Mouse (Mus musculus) mouse embryonic stem cell (cell line): Measurements from ENCODE around the gene Olfr1054.
"Not testable (repeated sequence)": the region's sequence is repeated elsewhere in the genome, so short reads cannot be mapped to it uniquely, and the experiment has no call there.

Experiments used
- in situ Hi-C, 2 experiments: fragments of 300-500 bp; cut with MboI; formaldehyde crosslinking; loops; 1 replicate in 1 of 2; 3 replicates in 1 of 2; pipeline ENCODE4 v1.14.3; 2019 to 2020; ENCODE audit warnings: low sequenced_read_pairs in 2 of 2, low pct_unique_long_range_greater_than_20kb in 1 of 2, mixed read lengths in 1 of 2; ENCODE audit not compliant: unreplicated experiment in 1 of 2

Olfr1054 gene

DNA sequence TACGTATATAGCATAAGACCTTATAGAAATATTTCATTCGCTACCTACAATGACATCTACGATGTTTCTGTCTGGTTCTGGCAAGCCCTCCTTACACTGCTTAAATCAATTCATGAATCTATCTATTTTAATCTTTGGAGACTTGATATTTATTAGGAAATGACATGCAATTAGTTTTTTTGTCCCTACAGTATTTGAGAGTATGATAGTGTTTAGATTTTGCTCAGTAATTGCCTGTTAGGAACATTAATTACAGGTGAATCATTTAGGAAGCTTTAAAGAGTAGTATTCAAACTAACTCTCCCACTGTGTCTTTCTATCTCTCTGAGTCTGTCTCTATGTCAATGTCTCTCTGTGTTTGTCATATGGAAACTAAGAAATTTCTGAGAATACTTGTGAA, at the start of gene Olfr1054:
Gene Olfr1054, minus strand, starts transcription at position 101 of the 400 bp plus-strand sequence.
- in situ Hi-C loops = no loop called here

DNA sequence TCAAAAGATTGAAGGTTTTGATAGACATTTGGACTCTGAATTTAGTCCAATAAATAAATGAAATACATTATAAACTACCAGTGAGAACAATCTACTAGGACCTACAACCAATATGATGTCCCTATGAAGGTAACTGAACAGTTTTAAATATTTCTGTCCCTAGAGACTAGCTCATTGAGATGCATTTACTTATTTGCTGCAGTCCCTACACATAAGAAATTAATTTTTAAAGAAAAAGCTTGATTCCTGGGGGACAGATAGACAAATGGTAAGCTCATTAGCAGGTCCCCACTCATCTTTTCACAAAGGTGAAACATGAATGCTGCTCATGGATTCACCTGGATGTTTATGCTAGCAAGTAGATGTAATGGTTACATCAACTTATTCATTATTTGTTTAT, 43.1 kb upstream of the Olfr1054 start, which contains the start of gene Olfr1057:
Gene Olfr1057, minus strand, starts transcription at position 101 of the 400 bp plus-strand sequence.
- in situ Hi-C loops = no loop called here

DNA sequence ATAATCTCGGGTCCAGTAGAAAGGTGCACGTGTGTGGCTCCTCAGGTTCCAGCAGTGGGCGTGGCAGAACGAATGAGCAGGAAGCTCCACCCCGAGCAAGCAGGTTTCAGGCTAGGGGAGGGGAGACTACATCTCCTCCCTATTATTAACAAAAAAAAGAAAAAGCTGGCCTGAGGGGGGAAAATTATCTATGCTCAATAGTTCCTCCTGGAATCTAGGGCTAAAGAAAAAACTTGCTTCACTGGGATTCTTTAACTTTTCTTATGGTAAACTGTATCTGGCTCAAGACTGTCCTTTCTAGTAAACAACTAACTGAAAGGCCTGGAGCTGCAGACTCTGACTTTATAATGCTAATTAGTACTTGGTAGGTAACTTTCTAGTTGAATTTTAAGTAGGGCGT, 31.1 kb upstream of the Olfr1054 start:
- in situ Hi-C loops = not testable (repeated sequence)

DNA sequence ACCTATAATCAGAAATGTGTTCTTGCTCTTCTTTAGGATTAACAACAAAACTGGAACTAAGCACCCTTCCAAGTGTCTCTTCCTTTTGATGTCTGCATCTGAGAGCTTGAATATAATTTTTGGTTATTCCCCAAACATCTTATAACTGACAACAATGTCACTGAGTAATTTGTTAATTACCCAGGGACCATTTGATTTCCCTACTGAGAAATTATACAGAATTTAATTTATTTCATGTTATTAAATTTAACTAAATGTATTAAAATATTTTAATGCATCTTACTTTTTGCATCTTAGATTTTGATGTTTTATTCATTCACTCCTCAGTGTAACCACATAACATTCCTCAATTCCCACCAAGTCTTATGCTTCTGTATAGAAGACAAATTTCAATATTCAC, 27.1 kb upstream of the Olfr1054 start, which contains the start of gene Olfr1056:
Gene Olfr1056, minus strand, starts transcription at position 101 of the 400 bp plus-strand sequence.
- in situ Hi-C loops = no loop called here

DNA sequence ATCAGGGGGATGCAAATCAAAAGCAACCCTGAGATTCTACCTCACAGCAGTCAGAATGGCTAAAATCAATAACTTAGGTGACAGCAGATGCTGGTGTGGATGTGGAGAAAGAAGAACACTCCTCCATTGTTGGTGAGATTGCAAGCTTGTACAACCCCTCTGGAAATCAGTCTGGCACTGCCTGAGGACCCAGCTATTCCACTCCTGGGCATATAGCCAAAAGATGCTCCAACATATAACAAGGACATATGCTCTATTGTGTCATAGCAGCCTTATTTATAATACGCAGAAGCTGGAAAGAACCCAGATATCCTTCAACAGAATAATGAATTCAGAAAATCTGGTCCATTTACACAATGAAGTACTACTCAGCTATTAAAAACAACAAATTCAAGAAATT, 16.5 kb upstream of the Olfr1054 start:
- in situ Hi-C loops = not testable (repeated sequence)

DNA sequence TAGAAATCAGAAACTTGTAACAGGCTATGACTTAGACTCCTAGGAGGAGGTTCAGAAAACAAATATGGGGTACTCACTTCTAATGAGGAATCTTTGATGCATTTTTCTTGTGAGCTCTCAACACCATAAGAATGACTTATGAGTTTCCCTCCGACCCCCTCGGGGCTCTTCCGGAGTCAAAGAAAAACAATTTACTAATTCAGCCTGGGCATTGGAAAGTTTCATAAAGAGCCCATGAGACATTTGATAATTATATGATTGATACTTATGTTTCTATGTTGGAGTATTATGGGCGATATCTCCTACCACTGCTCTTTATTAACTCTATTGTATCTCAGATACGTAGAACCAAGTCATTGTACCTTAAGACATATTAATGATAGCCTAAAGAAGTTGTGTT, 15.0 kb upstream of the Olfr1054 start, which contains the start of gene Olfr1055:
Gene Olfr1055, minus strand, starts transcription at position 101 of the 400 bp plus-strand sequence.
- in situ Hi-C loops = no loop called here

DNA sequence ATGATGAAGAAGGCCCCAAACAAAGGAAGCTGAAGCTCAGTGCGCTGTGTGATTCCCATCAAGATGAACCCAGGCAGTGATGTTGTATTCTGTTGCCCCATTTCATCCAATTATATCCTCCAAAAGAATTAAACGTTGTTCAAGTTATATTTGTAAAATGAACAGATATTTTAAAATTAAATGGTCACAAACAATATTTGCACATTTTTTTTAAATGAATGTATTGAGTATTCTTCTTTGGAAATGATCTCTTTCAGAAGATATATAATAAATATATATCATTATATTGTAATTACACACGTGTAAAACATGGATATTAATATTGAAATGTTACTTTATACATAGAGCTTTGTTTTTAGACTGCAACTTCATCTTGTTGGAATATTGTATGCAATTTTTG, 20.0 kb downstream of the Olfr1054 start, which contains the start of gene Olfr1053:
Gene Olfr1053, minus strand, starts transcription at position 101 of the 400 bp plus-strand sequence.
- in situ Hi-C loops = no loop called here

DNA sequence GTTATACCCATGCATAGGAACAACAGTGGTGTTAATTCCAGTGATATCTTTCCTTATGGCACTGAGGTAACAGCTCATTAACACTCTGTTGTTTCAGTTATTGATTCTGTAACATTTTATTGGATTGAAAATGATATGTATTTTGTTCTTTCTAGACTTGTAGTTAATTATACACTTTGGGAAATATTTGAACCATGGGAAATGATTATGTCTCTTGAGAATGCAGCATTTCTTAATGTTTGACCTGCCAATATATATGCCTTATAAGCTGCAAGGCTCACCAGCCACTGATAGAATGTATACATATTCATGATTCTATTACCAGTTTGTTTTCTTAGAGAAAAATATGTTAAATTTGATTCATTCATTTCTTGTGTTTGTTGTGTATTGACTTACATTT, 43.1 kb downstream of the Olfr1054 start, which contains the start of gene Olfr1052:
Gene Olfr1052, plus strand, starts transcription at position 301 of the 400 bp plus-strand sequence.
- in situ Hi-C loops = no loop called here
